Mouse (Mus musculus) midbrain, embryonic 12.5 days (tissue): ENCODE data around the gene Sorcs2. TPM values are rescaled to one million over a fixed set of nuclear protein-coding genes. Genes with fewer than 3 reads are reported as not detected.

Experiments
- ATAC-seq: fragments of 200-750 bp; cut with Nextera tagmentation; 2 replicates; pipeline ENCODE4 v1.8.0; 2017; ENCODE audit warnings: low read depth, moderate TSS enrichment, moderate library complexity; ENCODE audit not compliant: low FRiP score
- H3K27ac ChIP-seq: fragments of 300-500 bp; sonication (generic); replicated peaks from 2 replicates; pipeline ENCODE4 v1.5.1; 2016; ENCODE audit warnings: mild to moderate bottlenecking
- H3K27me3 ChIP-seq: fragments of 300-500 bp; sonication (generic); 2 replicates; pipeline ENCODE4 v1.6.1; 2016; ENCODE audit warnings: mild to moderate bottlenecking
- H3K36me3 ChIP-seq: fragments of 300-500 bp; sonication (generic); 2 replicates; pipeline ENCODE4 v1.6.1; 2016
- H3K4me1 ChIP-seq: fragments of 300-500 bp; sonication (generic); 2 replicates; pipeline ENCODE4 v1.6.1; 2016
- H3K4me2 ChIP-seq: fragments of 300-500 bp; sonication (generic); replicated peaks from 2 replicates; pipeline ENCODE4 v1.6.1; 2016; ENCODE audit warnings: mild to moderate bottlenecking, moderate library complexity
- H3K4me3 ChIP-seq: fragments of 300-500 bp; sonication (generic); 2 replicates; pipeline ENCODE4 v1.5.1; 2016; ENCODE audit warnings: mild to moderate bottlenecking
- H3K9ac ChIP-seq: fragments of 300-500 bp; sonication (generic); replicated peaks from 2 replicates; pipeline ENCODE4 v1.6.1; 2016; ENCODE audit warnings: mild to moderate bottlenecking, moderate library complexity
- H3K9me3 ChIP-seq: fragments of 300-500 bp; sonication (generic); 2 replicates; pipeline ENCODE4 v1.6.1; 2016; ENCODE audit warnings: mild to moderate bottlenecking
- WGBS: fragments of 180-500 bp; shearing (Covaris S2); methylation state at CpG from one replicate; pipeline ENCODE4 v1.1.7; 2016; 5-methylcytosine and 5-hydroxymethylcytosine counted together
- polyA plus RNA-seq: library from polyadenylated mRNA; unstranded; fragments of >200 nt; fragmentation: Nextera tagmentation; extraction: Ambion mirVana; gene quantifications from 2 replicates; pipeline ENCODE4 v1.2.1, GENCODE M21; 2016

Gene Sorcs2
- polyA plus RNA-seq, 1 experiment from 2014 or later, result 13.2 TPM

DNA sequence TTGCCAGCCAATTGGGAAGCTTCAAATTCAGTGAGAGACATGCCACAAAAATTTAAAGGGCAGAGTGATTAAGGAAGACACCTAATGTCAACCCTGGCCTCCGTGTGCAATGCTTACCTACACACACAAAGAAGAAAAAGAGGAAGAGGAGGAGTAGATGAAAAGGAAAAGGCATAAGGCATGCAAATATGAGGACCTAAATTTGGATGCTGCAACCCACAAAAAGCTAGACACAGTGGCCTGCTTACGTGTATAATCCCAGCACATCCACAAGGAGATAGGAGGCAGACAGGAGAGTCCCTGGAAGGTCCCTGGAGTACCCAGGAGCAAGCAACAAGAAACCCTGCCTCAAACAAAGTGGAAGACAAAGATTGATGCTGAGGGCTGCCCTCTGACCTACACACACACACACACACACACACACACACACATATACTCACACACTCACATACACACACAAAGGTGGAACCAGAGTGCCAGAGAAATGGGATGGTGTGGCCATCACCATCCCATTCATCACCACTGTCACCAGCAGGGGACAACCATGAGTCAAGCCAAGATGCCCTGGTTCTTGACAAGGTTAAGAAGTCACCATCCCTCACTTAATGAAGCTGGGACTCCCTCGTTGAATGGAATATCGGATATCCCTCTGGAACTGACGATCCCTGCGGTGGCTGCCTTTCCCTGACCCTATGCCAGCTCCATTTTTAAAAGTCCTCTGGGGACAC is 80.1 kb downstream of the Sorcs2 start:
- Histone ChIP-seq H3K4me3 (no peak overlapping the region), H3K9ac (no peak overlapping the region), H3K36me3 (no peaks in the 10 kb centered on the region), H3K4me2 (no peak overlapping the region), H3K27me3 (no peaks in the 10 kb centered on the region), H3K27ac (no peak overlapping the region), H3K4me1 (peaks cover 31% of the 10 kb centered on the region), H3K9me3 (no peaks in the 10 kb centered on the region)
- no peak for ATAC-seq
- 67% methylated on average over 6 of the region's 6 CpGs for WGBS

GRCm38 (mm10) chr5:36315106-36315505 is 82.8 kb downstream of the Sorcs2 start:
- Histone ChIP-seq H3K27me3 (no peaks in the 10 kb centered on the region), H3K4me2 (no peak overlapping the region), H3K36me3 (no peaks in the 10 kb centered on the region), H3K4me1 (peaks cover 26% of the 10 kb centered on the region), H3K27ac (no peak overlapping the region), H3K9me3 (no peaks in the 10 kb centered on the region), H3K9ac (no peak overlapping the region), H3K4me3 (no peak overlapping the region)
- whole genome bisulfite sequencing, result 84% methylated on average over 9 of the region's 9 CpGs
- ATAC-seq, result no peak

GRCm38 (mm10) chr5:36313353-36314079 is 84.4 kb downstream of the Sorcs2 start:
- no peaks in the 10 kb centered on the region; the same call in 1 of the 2 replicates for H3K27me3 ChIP-seq
- WGBS, result 32% methylated on average over 16 of the region's 16 CpGs
- 0 out of 2 replicates have a peak overlapping the region, but pooled peaks have one; percentile 24 for H3K4me2 ChIP-seq
- no peak overlapping the region for H3K4me3 ChIP-seq
- 0 out of 2 replicates have a peak overlapping the region, but pooled peaks have one; percentile 2 for H3K27ac ChIP-seq
- H3K9me3 ChIP-seq, result no peaks in the 10 kb centered on the region
- ATAC-seq, result peak; percentile 66
- peak overlapping the region; percentile 25; the same call in 1 of the 2 replicates for H3K9ac ChIP-seq
- H3K36me3 ChIP-seq, result no peaks in the 10 kb centered on the region
- H3K4me1 ChIP-seq, result peaks cover 26% of the 10 kb centered on the region

DNA sequence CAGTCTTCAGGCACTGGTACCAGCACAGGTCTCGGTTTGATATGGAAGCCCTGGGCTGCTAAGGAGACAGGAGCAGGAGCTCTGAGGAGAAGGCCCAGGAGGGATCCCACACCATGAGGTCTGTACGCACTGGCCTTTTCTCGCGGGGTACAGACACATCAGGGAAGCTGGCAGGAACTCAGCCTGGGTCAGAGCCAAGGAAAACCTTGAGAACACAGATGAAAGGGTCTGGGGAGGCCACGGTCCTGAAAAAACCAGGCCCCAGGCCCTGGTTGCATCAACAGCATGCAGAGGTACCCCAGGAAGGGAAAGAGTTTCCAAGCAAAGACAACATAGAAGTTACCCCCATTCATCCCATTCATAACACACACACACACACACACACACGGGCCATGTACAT is 85.0 kb downstream of the Sorcs2 start:
- H3K36me3 ChIP-seq, result no peaks in the 10 kb centered on the region
- no peak overlapping the region for H3K4me3 ChIP-seq
- no peak for ATAC-seq
- no peak overlapping the region for H3K27ac ChIP-seq
- peaks cover 26% of the 10 kb centered on the region for H3K4me1 ChIP-seq
- no peak overlapping the region for H3K4me2 ChIP-seq
- WGBS, result 77% methylated on average over 6 of the region's 6 CpGs
- no peaks in the 10 kb centered on the region; the same call in 1 of the 2 replicates for H3K27me3 ChIP-seq
- no peaks in the 10 kb centered on the region for H3K9me3 ChIP-seq
- no peak overlapping the region for H3K9ac ChIP-seq

DNA sequence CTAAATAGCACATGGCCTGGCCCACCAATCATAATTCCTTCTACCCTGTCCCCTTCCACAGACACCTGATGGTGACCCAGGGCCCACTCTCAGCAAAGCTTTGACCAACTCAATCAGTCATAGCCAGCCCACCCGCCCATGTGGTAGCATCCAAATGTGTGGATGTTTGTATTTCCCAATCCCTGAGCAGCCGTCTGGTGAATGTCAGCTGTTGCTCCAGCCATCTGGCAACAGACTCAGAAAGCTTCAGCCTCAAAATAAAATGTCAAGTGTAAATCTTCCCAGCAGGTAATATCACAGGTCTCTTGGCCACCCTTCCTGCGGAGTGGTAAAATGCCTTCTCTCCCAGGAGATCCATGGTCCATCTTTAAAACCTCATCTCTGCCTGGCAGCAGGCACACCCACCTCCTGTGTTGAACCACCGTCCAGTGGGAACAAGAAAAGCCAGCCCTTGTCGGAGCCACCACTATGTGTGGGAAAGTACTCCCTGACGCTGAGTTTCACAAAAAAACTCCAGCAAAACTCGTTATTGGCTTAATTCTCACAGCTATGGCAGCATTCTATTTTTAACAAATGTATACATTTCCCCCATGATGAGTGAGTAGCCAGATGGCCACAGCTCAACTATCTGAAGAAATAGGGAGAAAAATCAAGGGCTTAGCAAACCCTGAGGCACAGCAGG is 93.5 kb downstream of the Sorcs2 start:
- no peak overlapping the region for H3K4me2 ChIP-seq
- no peaks in the 10 kb centered on the region for H3K36me3 ChIP-seq
- H3K4me1 ChIP-seq, result no peaks in the 10 kb centered on the region
- H3K9me3 ChIP-seq, result no peaks in the 10 kb centered on the region
- 74% methylated on average over 7 of the region's 7 CpGs for WGBS
- no peaks in the 10 kb centered on the region; the same call in 1 of the 2 replicates for H3K27me3 ChIP-seq
- H3K27ac ChIP-seq, result no peak overlapping the region
- H3K4me3 ChIP-seq, result no peak overlapping the region
- no peak for ATAC-seq
- H3K9ac ChIP-seq, result no peak overlapping the region

GRCm38 (mm10) chr5:36301166-36301565 is 96.8 kb downstream of the Sorcs2 start:
- no peak overlapping the region for H3K9ac ChIP-seq
- ATAC-seq, result no peak
- 63% methylated on average over 4 of the region's 4 CpGs for WGBS

DNA sequence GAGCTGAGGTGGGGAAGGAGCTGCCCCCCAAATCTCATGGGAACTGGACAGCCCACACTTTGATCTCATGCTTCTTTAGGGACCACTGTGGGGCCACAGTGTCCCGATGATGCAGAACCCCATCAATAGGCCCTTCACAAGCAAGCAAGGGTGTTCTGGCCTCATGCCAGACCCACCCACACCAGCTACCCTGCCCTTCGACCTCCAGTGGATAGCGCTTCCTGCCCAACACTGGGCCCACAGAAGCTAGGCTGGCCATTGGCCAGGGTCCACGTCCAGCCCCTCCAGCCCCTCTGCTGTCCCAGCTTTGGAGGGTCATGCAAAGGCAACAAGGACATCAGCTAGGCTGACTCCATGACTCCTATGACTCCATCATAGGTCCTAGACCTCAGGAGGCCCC is 99.9 kb downstream of the Sorcs2 start:
- H3K4me1 ChIP-seq, result 0 out of 2 replicates have a peak, but pooled peaks cover 4% of the 10 kb centered on the region
- WGBS, result 87% methylated on average over 4 of the region's 4 CpGs
- H3K36me3 ChIP-seq, result no peaks in the 10 kb centered on the region
- ATAC-seq, result no peak
- no peaks in the 10 kb centered on the region for H3K9me3 ChIP-seq
- no peaks in the 10 kb centered on the region for H3K27me3 ChIP-seq
- no peak overlapping the region for H3K4me3 ChIP-seq
- H3K27ac ChIP-seq, result no peak overlapping the region
- no peak overlapping the region for H3K4me2 ChIP-seq
- no peak overlapping the region for H3K9ac ChIP-seq

More at GRCm38 (mm10) chr5:36301166-36301565, 96.8 kb downstream of the Sorcs2 start:
- no peak overlapping the region for H3K4me3 ChIP-seq
- H3K4me2 ChIP-seq, result no peak overlapping the region
- no peaks in the 10 kb centered on the region for H3K27me3 ChIP-seq
- H3K27ac ChIP-seq, result no peak overlapping the region
- no peaks in the 10 kb centered on the region for H3K36me3 ChIP-seq
- H3K4me1 ChIP-seq, result no peaks in the 10 kb centered on the region
- H3K9me3 ChIP-seq, result no peaks in the 10 kb centered on the region

DNA sequence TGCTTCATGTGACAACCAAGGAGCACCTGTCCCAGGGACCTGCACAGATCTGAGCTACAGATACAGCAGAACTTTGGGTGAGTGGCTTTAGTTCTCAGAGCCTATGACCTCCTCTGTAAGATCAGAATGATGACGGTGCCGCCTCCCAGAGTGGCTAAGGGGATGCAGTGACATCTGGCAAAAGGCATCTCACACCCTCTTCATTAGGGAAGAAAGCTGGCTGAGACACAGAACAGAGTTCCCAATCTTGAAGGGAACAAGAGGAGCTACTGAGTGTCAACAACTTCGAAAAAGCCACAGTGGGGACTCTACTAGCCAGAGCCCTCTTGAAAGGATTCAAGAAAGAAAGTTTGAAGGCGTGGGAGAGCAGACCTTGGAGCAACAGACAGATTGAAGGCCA is 100.7 kb downstream of the Sorcs2 start:
- H3K9me3 ChIP-seq, result no peaks in the 10 kb centered on the region
- no peak overlapping the region for H3K27ac ChIP-seq
- H3K4me2 ChIP-seq, result no peak overlapping the region
- no peaks in the 10 kb centered on the region for H3K27me3 ChIP-seq
- no peak for ATAC-seq
- H3K36me3 ChIP-seq, result no peaks in the 10 kb centered on the region
- H3K4me3 ChIP-seq, result no peak overlapping the region
- no peak overlapping the region for H3K9ac ChIP-seq
- WGBS, result 78% methylated on average over 4 of the region's 4 CpGs
- 0 out of 2 replicates have a peak, but pooled peaks cover 4% of the 10 kb centered on the region for H3K4me1 ChIP-seq

DNA sequence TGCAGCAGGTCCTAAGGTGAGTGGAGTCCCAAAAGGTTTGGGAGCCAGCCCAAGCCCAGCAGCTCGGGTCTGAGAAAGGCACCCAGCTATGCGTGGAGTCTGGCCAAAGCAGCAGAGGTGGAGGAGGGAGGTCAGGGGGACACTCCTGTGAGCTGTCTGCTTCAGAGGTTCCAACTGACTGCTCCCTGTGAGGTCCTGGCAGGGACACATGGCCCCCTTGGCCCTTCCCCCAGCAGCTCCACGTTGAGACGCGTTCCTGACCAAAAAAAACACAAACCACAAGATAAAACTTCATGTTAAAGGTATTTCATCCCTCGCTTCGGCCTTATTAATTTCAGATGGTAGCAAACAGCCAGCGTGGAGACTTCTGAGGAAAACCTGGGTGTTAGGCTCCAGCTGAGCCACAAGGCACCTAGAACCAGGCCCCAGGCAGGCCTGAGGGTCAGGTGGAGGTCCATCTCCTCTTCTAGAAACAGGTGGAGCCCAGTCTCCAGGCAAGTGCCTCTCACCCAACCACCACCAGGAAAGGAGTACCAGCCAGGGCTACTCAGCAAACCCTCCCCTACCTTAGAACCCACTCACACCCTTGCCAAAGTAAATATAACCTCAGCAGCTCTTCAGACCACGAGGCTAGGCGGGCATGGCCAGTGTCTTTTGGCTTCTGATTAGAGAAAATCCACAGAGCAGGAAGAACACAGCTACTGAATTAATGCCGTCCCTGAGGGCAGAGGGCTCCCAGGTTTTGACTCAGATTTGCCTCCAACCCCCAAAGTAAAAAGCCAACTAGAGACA is 104.6 kb downstream of the Sorcs2 start:
- no peak overlapping the region for H3K4me2 ChIP-seq
- no peak overlapping the region for H3K27ac ChIP-seq
- no peak for ATAC-seq
- no peak overlapping the region for H3K4me3 ChIP-seq
- no peaks in the 10 kb centered on the region for H3K9me3 ChIP-seq
- H3K36me3 ChIP-seq, result no peaks in the 10 kb centered on the region
- H3K4me1 ChIP-seq, result 0 out of 2 replicates have a peak, but pooled peaks cover 4% of the 10 kb centered on the region
- no peak overlapping the region for H3K9ac ChIP-seq
- H3K27me3 ChIP-seq, result no peaks in the 10 kb centered on the region
- WGBS, result 77% methylated on average over 11 of the region's 11 CpGs

DNA sequence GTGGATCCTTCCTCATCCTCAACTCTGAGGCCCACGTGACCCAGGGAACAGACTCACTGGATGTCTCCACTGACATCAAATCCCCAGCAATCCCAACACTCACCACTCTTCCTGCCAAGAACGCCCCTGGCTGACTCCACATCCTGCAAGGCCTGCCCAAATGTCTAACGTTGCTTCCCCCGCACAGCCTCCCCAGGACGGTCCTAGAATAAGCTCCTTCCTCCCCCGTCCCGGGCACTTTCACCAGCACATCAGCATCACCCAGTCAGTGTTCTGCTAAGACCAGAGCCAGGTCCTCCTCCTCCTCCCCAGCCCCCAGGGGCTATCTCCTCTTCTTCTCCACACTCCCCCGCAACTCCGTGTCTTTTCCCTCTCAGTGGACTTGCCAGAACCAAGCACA is 105.6 kb downstream of the Sorcs2 start:
- H3K4me1 ChIP-seq, result 0 out of 2 replicates have a peak, but pooled peaks cover 4% of the 10 kb centered on the region
- H3K9me3 ChIP-seq, result no peaks in the 10 kb centered on the region
- H3K4me3 ChIP-seq, result no peak overlapping the region
- no peak overlapping the region for H3K27ac ChIP-seq
- no peak overlapping the region for H3K4me2 ChIP-seq
- H3K9ac ChIP-seq, result no peak overlapping the region
- no peak for ATAC-seq
- no peaks in the 10 kb centered on the region for H3K27me3 ChIP-seq
- 88% methylated on average over 9 of the region's 9 CpGs for WGBS
- H3K36me3 ChIP-seq, result no peaks in the 10 kb centered on the region

DNA sequence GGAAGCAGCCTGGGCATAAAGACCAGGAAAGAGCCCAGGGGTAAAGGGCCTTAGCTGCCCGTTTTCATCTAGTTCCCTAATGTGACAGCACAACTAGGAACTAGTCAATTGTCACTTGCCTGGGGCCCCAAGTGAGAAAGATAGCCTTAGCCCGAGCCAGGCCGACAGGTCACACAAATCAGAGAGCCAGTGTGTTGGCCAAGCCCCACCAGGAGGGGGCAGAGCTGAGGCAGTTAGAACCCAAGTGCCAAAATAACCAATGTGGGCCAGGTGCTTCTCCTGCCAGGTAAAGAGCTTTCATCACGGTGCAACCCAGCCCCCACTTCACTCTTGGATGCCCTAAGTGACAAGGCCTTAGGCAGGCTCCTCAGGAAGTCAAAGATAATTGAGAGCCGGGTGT is 106.7 kb downstream of the Sorcs2 start:
- 61% methylated on average over 5 of the region's 5 CpGs for WGBS
- Histone ChIP-seq H3K4me3 (no peak overlapping the region), H3K4me1 (0 out of 2 replicates have a peak, but pooled peaks cover 4% of the 10 kb centered on the region), H3K9me3 (no peaks in the 10 kb centered on the region), H3K9ac (no peak overlapping the region), H3K27ac (no peak overlapping the region), H3K4me2 (no peak overlapping the region), H3K27me3 (no peaks in the 10 kb centered on the region), H3K36me3 (no peaks in the 10 kb centered on the region)
- no peak for ATAC-seq
